Mouse (Mus musculus): ENCODE results near the gene Cdk10. TPM values are rescaled to one million over a fixed set of nuclear protein-coding genes. Genes with fewer than 3 reads are reported as not detected.

Gene Cdk10
- polyA plus RNA-seq, 1 experiment from 2014 or later = 29.2 TPM

GRCm38 (mm10) chr8:123231742-123232141, 7.1 kb downstream of the Cdk10 start:
- DNase-seq (ENCODE audit: low spot score) = peak; percentile 47
- 0 out of 2 replicates have a peak, but pooled peaks cover 5% of the 10 kb centered on the region for H3K36me3 ChIP-seq (ENCODE audit: insufficient read depth, low read length)
- TF ChIP-seq CTCF (IDR thresholded peaks at IDR 0.05; ENCODE audit: low read depth) = peak; percentile 62
- no peak overlapping the region for H3K4me3 ChIP-seq (replicated peaks; ENCODE audit: low read depth, low read length)
- WGBS = 32% methylated on average over 5 of the region's 5 CpGs
- no peaks in the 10 kb centered on the region for H3K9me3 ChIP-seq (replicated peaks; ENCODE audit: low read length)
- H3K9ac ChIP-seq (ENCODE audit: low read depth, low read length) = no peak overlapping the region
- peaks cover 12% of the 10 kb centered on the region; the same call in 1 of the 2 replicates for H3K4me1 ChIP-seq (replicated peaks; ENCODE audit: insufficient read depth, low read length)
- no peak for ATAC-seq (replicated peaks; ENCODE audit: low FRiP score, low read depth)
- H3K27ac ChIP-seq = no peak overlapping the region
- no peak overlapping the region for H3K4me2 ChIP-seq (ENCODE audit: low read length)
- no peaks in the 10 kb centered on the region for H3K27me3 ChIP-seq (ENCODE audit: insufficient read depth, low read length)

- no peak for TF ChIP-seq CTCF (IDR thresholded peaks at IDR 0.05; ENCODE audit: low read depth)
- no peaks in the 10 kb centered on the region for H3K27me3 ChIP-seq (ENCODE audit: insufficient read depth, low read length)
- no peak overlapping the region for H3K9ac ChIP-seq (ENCODE audit: low read depth, low read length)
- H3K4me3 ChIP-seq (replicated peaks; ENCODE audit: low read depth, low read length) = no peak overlapping the region
- no peaks in the 10 kb centered on the region for H3K9me3 ChIP-seq (replicated peaks; ENCODE audit: low read length)
- no peak overlapping the region for H3K27ac ChIP-seq
- WGBS = 21% methylated on average over 7 of the region's 7 CpGs
- peaks cover 12% of the 10 kb centered on the region; the same call in 1 of the 2 replicates for H3K4me1 ChIP-seq (replicated peaks; ENCODE audit: insufficient read depth, low read length)
- DNase-seq (ENCODE audit: low spot score) = no peak
- H3K4me2 ChIP-seq (ENCODE audit: low read length) = no peak overlapping the region
- 0 out of 2 replicates have a peak, but pooled peaks cover 4% of the 10 kb centered on the region for H3K36me3 ChIP-seq (ENCODE audit: insufficient read depth, low read length)
- ATAC-seq (replicated peaks; ENCODE audit: low FRiP score, low read depth) = no peak
Observed at GRCm38 (mm10) chr8:123232553-123232952, 7.9 kb downstream of the Cdk10 start.

- Histone ChIP-seq H3K9me3 (replicated peaks; ENCODE audit: low read length) (no peaks in the 10 kb centered on the region), H3K36me3 (ENCODE audit: insufficient read depth, low read length) (no peaks in the 10 kb centered on the region), H3K27ac (no peak overlapping the region), H3K27me3 (ENCODE audit: insufficient read depth, low read length) (no peaks in the 10 kb centered on the region), H3K4me2 (ENCODE audit: low read length) (no peak overlapping the region), H3K4me1 (replicated peaks; ENCODE audit: insufficient read depth, low read length) (peaks cover 12% of the 10 kb centered on the region; the same call in 1 of the 2 replicates), H3K4me3 (replicated peaks; ENCODE audit: low read depth, low read length) (no peak overlapping the region), H3K9ac (ENCODE audit: low read depth, low read length) (no peak overlapping the region)
- DNase-seq (ENCODE audit: low spot score) (no peak), ATAC-seq (replicated peaks; ENCODE audit: low FRiP score, low read depth) (no peak)
- WGBS = 64% methylated on average over 13 of the region's 13 CpGs
- no peak for TF ChIP-seq CTCF (IDR thresholded peaks at IDR 0.05; ENCODE audit: low read depth)
Observed at GRCm38 (mm10) chr8:123233300-123233699, 8.7 kb downstream of the Cdk10 start.

GRCm38 (mm10) chr8:123233760-123234159, 9.1 kb downstream of the Cdk10 start:
- TF ChIP-seq CTCF (IDR thresholded peaks at IDR 0.05; ENCODE audit: low read depth) = no peak
- ATAC-seq (replicated peaks; ENCODE audit: low FRiP score, low read depth) = no peak

GRCm38 (mm10) chr8:123234918-123235519, 10.4 kb downstream of the Cdk10 start:
- ATAC-seq (replicated peaks; ENCODE audit: low FRiP score, low read depth) (peak; percentile 5; the same call in 1 of the 2 replicates), DNase-seq (ENCODE audit: low spot score) (peak; percentile 14)
- no peak overlapping the region for H3K27ac ChIP-seq
- H3K27me3 ChIP-seq (ENCODE audit: insufficient read depth, low read length) = no peaks in the 10 kb centered on the region
- 18% methylated on average over 13 of the region's 13 CpGs for WGBS
- no peaks in the 10 kb centered on the region for H3K9me3 ChIP-seq (replicated peaks; ENCODE audit: low read length)
- H3K4me1 ChIP-seq (replicated peaks; ENCODE audit: insufficient read depth, low read length) = peaks cover 12% of the 10 kb centered on the region; the same call in 1 of the 2 replicates
- peak overlapping the region; percentile 68; the same call in 1 of the 2 replicates for H3K9ac ChIP-seq (ENCODE audit: low read depth, low read length)
- peak overlapping the region; percentile 95 for H3K4me2 ChIP-seq (ENCODE audit: low read length)
- no peaks in the 10 kb centered on the region for H3K36me3 ChIP-seq (ENCODE audit: insufficient read depth, low read length)
- H3K4me3 ChIP-seq (replicated peaks; ENCODE audit: low read depth, low read length) = peak overlapping the region; percentile 68
- no peak for TF ChIP-seq CTCF (IDR thresholded peaks at IDR 0.05; ENCODE audit: low read depth)

More at GRCm38 (mm10) chr8:123233760-123234159, 9.1 kb downstream of the Cdk10 start:
- H3K27me3 ChIP-seq (ENCODE audit: insufficient read depth, low read length) = no peaks in the 10 kb centered on the region
- no peak overlapping the region for H3K9ac ChIP-seq (ENCODE audit: low read depth, low read length)
- no peak overlapping the region for H3K27ac ChIP-seq
- H3K9me3 ChIP-seq (replicated peaks; ENCODE audit: low read length) = no peaks in the 10 kb centered on the region
- DNase-seq (ENCODE audit: low spot score) = no peak
- no peak overlapping the region for H3K4me2 ChIP-seq (ENCODE audit: low read length)
- no peaks in the 10 kb centered on the region for H3K36me3 ChIP-seq (ENCODE audit: insufficient read depth, low read length)
- WGBS = 78% methylated on average over 11 of the region's 11 CpGs
- H3K4me1 ChIP-seq (replicated peaks; ENCODE audit: insufficient read depth, low read length) = peaks cover 12% of the 10 kb centered on the region; the same call in 1 of the 2 replicates
- no peak overlapping the region for H3K4me3 ChIP-seq (replicated peaks; ENCODE audit: low read depth, low read length)

GRCm38 (mm10) chr8:123235520-123236497, 11.2 kb downstream of the Cdk10 start, which contains the start of gene Spata2l:
Gene Spata2l (minus strand): TSS chr8:123236233.
- Histone ChIP-seq H3K27ac (peak within 1 kb of the TSS; percentile 64; the same call in 1 of the 2 replicates), H3K4me3 (replicated peaks; ENCODE audit: low read depth, low read length) (peak within 1 kb of the TSS; percentile 68), H3K9me3 (replicated peaks; ENCODE audit: low read length) (no peaks in the 10 kb centered on the region), H3K9ac (ENCODE audit: low read depth, low read length) (peak within 1 kb of the TSS; percentile 68), H3K36me3 (ENCODE audit: insufficient read depth, low read length) (no peaks in the 10 kb centered on the region), H3K4me2 (ENCODE audit: low read length) (peak within 1 kb of the TSS; percentile 95), H3K4me1 (replicated peaks; ENCODE audit: insufficient read depth, low read length) (peaks cover 12% of the 10 kb centered on the region; the same call in 1 of the 2 replicates), H3K27me3 (ENCODE audit: insufficient read depth, low read length) (no peaks in the 10 kb centered on the region)
- WGBS = 1% methylated on average over 57 of the region's 57 CpGs
- ATAC-seq (replicated peaks; ENCODE audit: low FRiP score, low read depth) (peak; percentile 87), DNase-seq (ENCODE audit: low spot score) (peak; percentile 93)
- TF ChIP-seq CTCF (IDR thresholded peaks at IDR 0.05; ENCODE audit: low read depth) = peak; percentile 52

Data from kidney, postnatal 0 days (tissue).